Comparison of ENCODE assay signal across 16 mouse cellular contexts in the genomic region with DNA sequence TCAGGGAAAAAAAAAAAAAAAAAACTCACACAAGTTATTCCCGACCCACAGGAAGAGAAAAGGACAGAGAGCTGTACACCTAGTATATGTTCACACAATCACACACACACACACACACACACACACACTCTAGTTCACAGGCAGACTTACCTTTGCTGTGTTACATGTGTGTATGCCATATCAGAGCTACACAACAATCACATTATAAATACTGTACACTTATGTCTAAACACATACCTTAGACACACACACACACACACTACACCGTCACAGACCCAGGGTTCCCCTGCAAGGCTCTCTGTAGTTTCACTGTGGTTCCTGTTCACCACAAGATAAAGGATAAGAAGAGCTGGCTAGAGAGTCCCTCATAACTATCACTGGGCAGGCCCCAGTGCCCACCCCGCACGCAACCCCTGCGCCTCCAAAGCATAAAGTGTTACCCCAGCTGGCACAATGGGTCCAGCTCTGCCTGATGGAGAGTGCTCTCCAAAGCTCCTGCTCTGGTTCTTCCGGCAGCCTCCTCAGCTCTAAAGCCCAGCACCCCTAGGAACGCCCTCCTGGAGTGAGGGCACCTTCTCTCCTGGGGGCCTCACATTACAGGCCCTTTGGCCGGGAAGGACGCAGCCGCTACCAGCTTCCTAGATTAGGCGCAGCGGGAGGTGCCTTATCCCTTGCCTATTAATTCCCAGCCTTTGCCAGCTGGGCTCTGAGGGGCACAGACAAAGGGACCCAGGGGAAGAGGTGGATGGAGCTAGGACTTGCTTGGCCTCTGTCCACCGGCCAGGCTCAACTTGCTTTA.
DNase-seq lines count a peak whose midpoint lies in the region; ATAC-seq and TF ChIP-seq lines count a peak whose summit lies in the region.
"Had no signal": no experiment of that assay in that cellular context is flagged by ENCODE, and none has a peak within 500 bp of the region (broad histone marks: within the 10 kb centered on the region; RNA-seq: fewer than 3 reads in every experiment).

No protein-coding gene starts in this region.

- 75% methylated on average over 13 of the region's 13 CpGs for WGBS in kidney, embryonic 14.5 days
- WGBS in embryonic facial prominence, embryonic 14.5 days, result 55% methylated on average over 13 of the region's 13 CpGs
- 46% methylated on average over 13 of the region's 13 CpGs for WGBS in hindbrain, embryonic 15.5 days
- WGBS in neural tube, embryonic 14.5 days, result 45% methylated on average over 13 of the region's 13 CpGs
- WGBS in heart, adult 2 months, result 82% methylated on average over 13 of the region's 13 CpGs

- peaks cover 19% of the 10 kb centered on the region for H3K4me1 ChIP-seq in kidney, embryonic 14.5 days (ENCODE audit: control insufficient read depth, insufficient read depth, low read length)
- H3K4me1 ChIP-seq in embryonic facial prominence, embryonic 14.5 days (ENCODE audit: control insufficient read depth, insufficient read depth, low read length), result peaks cover 29% of the 10 kb centered on the region
- H3K4me1 ChIP-seq in hindbrain, embryonic 15.5 days (replicated peaks), result peaks cover 27% of the 10 kb centered on the region
- peaks cover 19% of the 10 kb centered on the region for H3K4me1 ChIP-seq in neural tube, embryonic 14.5 days (ENCODE audit: control insufficient read depth, insufficient read depth, low read length)
- peaks cover 2% of the 10 kb centered on the region for H3K4me1 ChIP-seq in heart, adult 2 months (ENCODE audit: control insufficient read depth, insufficient read depth, low read length)
- H3K4me1 ChIP-seq: liver, embryonic 15.5 days had no signal

- H3K79me2 ChIP-seq in heart, adult 2 months (replicated peaks; ENCODE audit: control insufficient read depth, insufficient read depth, low read length), result no peaks in the 10 kb centered on the region

- no peaks in the 10 kb centered on the region for H3K27me3 ChIP-seq in kidney, embryonic 14.5 days (ENCODE audit: control insufficient read depth, insufficient read depth, low read length)
- no peaks in the 10 kb centered on the region for H3K27me3 ChIP-seq in embryonic facial prominence, embryonic 14.5 days (replicated peaks; ENCODE audit: control insufficient read depth, insufficient read depth, low read length)
- no peaks in the 10 kb centered on the region for H3K27me3 ChIP-seq in hindbrain, embryonic 15.5 days
- no peaks in the 10 kb centered on the region for H3K27me3 ChIP-seq in neural tube, embryonic 14.5 days (ENCODE audit: control insufficient read depth, insufficient read depth, low read length)
- H3K27me3 ChIP-seq in heart, adult 2 months (ENCODE audit: control insufficient read depth, insufficient read depth, low read length), result no peaks in the 10 kb centered on the region
- H3K27me3 ChIP-seq: liver, embryonic 15.5 days had no signal

- no peak for TF ChIP-seq CTCF in heart, adult 2 months (IDR thresholded peaks at IDR 0.05)

- H3K4me3 ChIP-seq in kidney, embryonic 14.5 days (ENCODE audit: low read length), result no peak overlapping the region
- no peak overlapping the region for H3K4me3 ChIP-seq in embryonic facial prominence, embryonic 14.5 days (ENCODE audit: low read depth, low read length)
- H3K4me3 ChIP-seq in hindbrain, embryonic 15.5 days, result no peak overlapping the region
- H3K4me3 ChIP-seq in neural tube, embryonic 14.5 days (ENCODE audit: low read depth, low read length), result no peak overlapping the region
- no peak overlapping the region for H3K4me3 ChIP-seq in heart, adult 2 months
- H3K4me3 ChIP-seq: erythroblast, embryonic 14.5 days; left cerebral cortex, adult 2 months; liver, embryonic 15.5 days had no signal

- intact Hi-C loops in heart, adult 2 months (cut with DNase I), result no loop called here

- peaks cover 32% of the 10 kb centered on the region for H3K36me3 ChIP-seq in kidney, embryonic 14.5 days (ENCODE audit: control insufficient read depth, insufficient read depth, low read length)
- H3K36me3 ChIP-seq in embryonic facial prominence, embryonic 14.5 days (ENCODE audit: control insufficient read depth, insufficient read depth, low read length), result peaks cover 31% of the 10 kb centered on the region
- H3K36me3 ChIP-seq in hindbrain, embryonic 15.5 days, result peaks cover 7% of the 10 kb centered on the region; the same call in 1 of the 2 replicates
- H3K36me3 ChIP-seq in neural tube, embryonic 14.5 days (ENCODE audit: control insufficient read depth, insufficient read depth, low read length), result peaks cover 7% of the 10 kb centered on the region; the same call in 1 of the 2 replicates
- H3K36me3 ChIP-seq in heart, adult 2 months (ENCODE audit: control insufficient read depth, insufficient read depth, low read length), result no peaks in the 10 kb centered on the region
- H3K36me3 ChIP-seq: liver, embryonic 15.5 days had no signal

- TF ChIP-seq EP300 in heart, adult 2 months (IDR thresholded peaks at IDR 0.05; ENCODE audit: insufficient read depth, low read depth, low read length), result no peak

- H3K4me2 ChIP-seq in kidney, embryonic 14.5 days (replicated peaks; ENCODE audit: low read depth, low read length), result no peak overlapping the region
- H3K4me2 ChIP-seq in embryonic facial prominence, embryonic 14.5 days (ENCODE audit: low read depth, low read length), result peak overlapping the region; percentile 34
- peak overlapping the region; percentile 4; the same call in 1 of the 2 replicates for H3K4me2 ChIP-seq in hindbrain, embryonic 15.5 days
- no peak overlapping the region for H3K4me2 ChIP-seq in neural tube, embryonic 14.5 days (ENCODE audit: low read depth, low read length)
- H3K4me2 ChIP-seq: liver, embryonic 15.5 days had no signal

- peak overlapping the region; percentile 18; the same call in 1 of the 2 replicates for H3K9ac ChIP-seq in kidney, embryonic 14.5 days (ENCODE audit: low read depth, low read length)
- peak overlapping the region; percentile 51; the same call in 1 of the 2 replicates for H3K9ac ChIP-seq in embryonic facial prominence, embryonic 14.5 days (ENCODE audit: low read depth, low read length)
- no peak overlapping the region for H3K9ac ChIP-seq in hindbrain, embryonic 15.5 days
- no peak overlapping the region for H3K9ac ChIP-seq in neural tube, embryonic 14.5 days (replicated peaks; ENCODE audit: low read depth, low read length)
- no peak overlapping the region for H3K9ac ChIP-seq in heart, adult 2 months (ENCODE audit: low read depth, low read length)
- H3K9ac ChIP-seq: liver, embryonic 15.5 days had no signal

- DNase-seq in kidney, adult 18-20 months, result no peak
- peak; percentile 55 for DNase-seq in embryonic facial prominence, embryonic 14.5 days (ENCODE audit: low spot score)
- no peak for DNase-seq in spleen, adult 18-20 months
- DNase-seq in heart, adult 2 months, result no peak
- no peak for DNase-seq in liver
- DNase-seq: adrenal gland, postnatal 36 days; cerebellum, adult 11-12 months; gastrocnemius, postnatal 10 days; heart, postnatal 14 days; kidney, postnatal 36 days had no signal

- H3K9me3 ChIP-seq in kidney, embryonic 14.5 days (ENCODE audit: control insufficient read depth, low read length), result no peaks in the 10 kb centered on the region
- no peaks in the 10 kb centered on the region for H3K9me3 ChIP-seq in embryonic facial prominence, embryonic 14.5 days (ENCODE audit: control insufficient read depth, low read length)
- H3K9me3 ChIP-seq in hindbrain, embryonic 15.5 days, result no peaks in the 10 kb centered on the region
- H3K9me3 ChIP-seq in neural tube, embryonic 14.5 days (ENCODE audit: control insufficient read depth, low read length), result no peaks in the 10 kb centered on the region
- H3K9me3 ChIP-seq: liver, embryonic 15.5 days had no signal

- no peak for ATAC-seq in kidney, embryonic 14.5 days (ENCODE audit: low FRiP score, low TSS enrichment)
- peak; percentile 60; the same call in 1 of the 2 replicates for ATAC-seq in embryonic facial prominence, embryonic 14.5 days (ENCODE audit: low read depth)
- ATAC-seq in hindbrain, embryonic 15.5 days (ENCODE audit: low FRiP score, low read depth), result no peak
- ATAC-seq in neural tube, embryonic 14.5 days (ENCODE audit: low read depth), result no peak

- peak overlapping the region; percentile 62; the same call in 1 of the 2 replicates for H3K27ac ChIP-seq in kidney, embryonic 14.5 days (ENCODE audit: low read depth, low read length)
- peak overlapping the region; percentile 48; the same call in 1 of the 2 replicates for H3K27ac ChIP-seq in embryonic facial prominence, embryonic 14.5 days (replicated peaks; ENCODE audit: low read depth, low read length)
- H3K27ac ChIP-seq in hindbrain, embryonic 15.5 days (replicated peaks), result no peak overlapping the region
- H3K27ac ChIP-seq in neural tube, embryonic 14.5 days (ENCODE audit: low read depth, low read length), result 0 out of 2 replicates have a peak overlapping the region, but pooled peaks have one; percentile 28
- H3K27ac ChIP-seq in heart, adult 2 months, result no peak overlapping the region
- H3K27ac ChIP-seq: left cerebral cortex, adult 2 months; liver, embryonic 15.5 days had no signal

- no peak for TF ChIP-seq POLR2A in heart, adult 2 months (IDR thresholded peaks at IDR 0.05; ENCODE audit: insufficient read depth, low read depth, low read length)

Comparison
In these comparisons a context has a peak if more than half of its experiments do, and no peak if none do; other contexts are left out.
1. H3K27ac ChIP-seq: peak in kidney, embryonic 14.5 days (single experiment), embryonic facial prominence, embryonic 14.5 days (single experiment) and neural tube, embryonic 14.5 days (single experiment); none in hindbrain, embryonic 15.5 days (single experiment) and heart, adult 2 months (single experiment).
2. H3K4me2 ChIP-seq: peak in embryonic facial prominence, embryonic 14.5 days (single experiment) and hindbrain, embryonic 15.5 days (single experiment); none in kidney, embryonic 14.5 days (single experiment) and neural tube, embryonic 14.5 days (single experiment).
3. H3K9ac ChIP-seq: peak in kidney, embryonic 14.5 days (single experiment) and embryonic facial prominence, embryonic 14.5 days (single experiment); none in hindbrain, embryonic 15.5 days (single experiment), neural tube, embryonic 14.5 days (single experiment) and heart, adult 2 months (single experiment).